Mouse (Mus musculus): Measurements from ENCODE around the gene Lrig2.
A peak's percentile ranks its signal among the peaks of the same experiment; 100 is the strongest.
"Not testable (repeated sequence)": the region's sequence is repeated elsewhere in the genome, so short reads cannot be mapped to it uniquely, and the experiment has no call there.

Lrig2 gene

GRCm38 (mm10) chr3:104431848-104432159 lies 79.9 kb downstream of the Lrig2 start:
- no peak for DNase-seq (ENCODE audit: low spot score in 2 of 2)

GRCm38 (mm10) chr3:104431156-104431847 lies 80.4 kb downstream of the Lrig2 start:
- peak; percentile 6 to 13 for DNase-seq (ENCODE audit: low spot score in 2 of 2)

- not testable (repeated sequence) for DNase-seq (ENCODE audit: low spot score in 2 of 2)
Measured at GRCm38 (mm10) chr3:104427354-104427753, 84.4 kb downstream of the Lrig2 start.

- no peak for DNase-seq (ENCODE audit: low spot score in 2 of 2)
Measured at GRCm38 (mm10) chr3:104424346-104424745, 87.4 kb downstream of the Lrig2 start.

GRCm38 (mm10) chr3:104420929-104421328 lies 90.8 kb downstream of the Lrig2 start:
- no peak for DNase-seq (ENCODE audit: low spot score in 2 of 2)

GRCm38 (mm10) chr3:104419990-104420389 lies 91.7 kb downstream of the Lrig2 start:
- DNase-seq (ENCODE audit: low spot score in 2 of 2) = no peak

GRCm38 (mm10) chr3:104416806-104417205 lies 94.9 kb downstream of the Lrig2 start:
- no peak for DNase-seq (ENCODE audit: low spot score in 2 of 2)

GRCm38 (mm10) chr3:104412482-104412881 lies 99.2 kb downstream of the Lrig2 start:
- DNase-seq (ENCODE audit: low spot score in 2 of 2) = no peak

- no peak for DNase-seq (ENCODE audit: low spot score in 2 of 2)
Measured at GRCm38 (mm10) chr3:104407506-104407905, 104.2 kb downstream of the Lrig2 start.

GRCm38 (mm10) chr3:104403582-104403981 lies 108.1 kb downstream of the Lrig2 start:
- no peak for DNase-seq (ENCODE audit: low spot score in 2 of 2)

- DNase-seq (ENCODE audit: low spot score in 2 of 2) = no peak
Measured at GRCm38 (mm10) chr3:104401176-104401575, 110.5 kb downstream of the Lrig2 start.

- DNase-seq (ENCODE audit: low spot score in 2 of 2) = no peak
Measured at GRCm38 (mm10) chr3:104400126-104400525, 111.6 kb downstream of the Lrig2 start.

- DNase-seq (ENCODE audit: low spot score in 2 of 2) = no peak
Measured at GRCm38 (mm10) chr3:104399296-104400045, 112.2 kb downstream of the Lrig2 start.

GRCm38 (mm10) chr3:104397316-104397715 lies 114.4 kb downstream of the Lrig2 start:
- DNase-seq (ENCODE audit: low spot score in 2 of 2) = no peak

- no peak for DNase-seq (ENCODE audit: low spot score in 2 of 2)
Measured at GRCm38 (mm10) chr3:104396736-104397081, 115.0 kb downstream of the Lrig2 start.

- DNase-seq (ENCODE audit: low spot score in 2 of 2) = no peak
Measured at GRCm38 (mm10) chr3:104396067-104396735, 115.5 kb downstream of the Lrig2 start.

GRCm38 (mm10) chr3:104390072-104390471 lies 121.6 kb downstream of the Lrig2 start:
- no peak for DNase-seq (ENCODE audit: low spot score in 2 of 2)

- DNase-seq (ENCODE audit: low spot score in 2 of 2) = no peak
Measured at GRCm38 (mm10) chr3:104389449-104389848, 122.3 kb downstream of the Lrig2 start.

- no peak for DNase-seq (ENCODE audit: low spot score in 2 of 2)
Measured at GRCm38 (mm10) chr3:104385587-104385986, 126.1 kb downstream of the Lrig2 start.

- DNase-seq (ENCODE audit: low spot score in 2 of 2) = no peak
Measured at GRCm38 (mm10) chr3:104383681-104384341, 127.9 kb downstream of the Lrig2 start.

- DNase-seq (ENCODE audit: low spot score in 2 of 2) = no peak
Measured at GRCm38 (mm10) chr3:104378228-104378627, 133.5 kb downstream of the Lrig2 start.

- no peak for DNase-seq (ENCODE audit: low spot score in 2 of 2)
Measured at GRCm38 (mm10) chr3:104373907-104374306, 137.8 kb downstream of the Lrig2 start.
